Mouse (Mus musculus) spleen, postnatal 36 days (tissue): ENCODE data around the gene Dglucy.
A peak's percentile ranks its signal among the peaks of the same experiment; 100 is the strongest.
"Not testable (repeated sequence)": the region's sequence is repeated elsewhere in the genome, so short reads cannot be mapped to it uniquely, and the experiment has no call there.

Experiments
- DNase-seq, 2 experiments: peaks; one replicate each; pipeline ENCODE4 v3.0.0; 2022; ENCODE audit warnings: low spot score in 2 of 2, mixed read lengths in 1 of 2

Gene Dglucy

DNA sequence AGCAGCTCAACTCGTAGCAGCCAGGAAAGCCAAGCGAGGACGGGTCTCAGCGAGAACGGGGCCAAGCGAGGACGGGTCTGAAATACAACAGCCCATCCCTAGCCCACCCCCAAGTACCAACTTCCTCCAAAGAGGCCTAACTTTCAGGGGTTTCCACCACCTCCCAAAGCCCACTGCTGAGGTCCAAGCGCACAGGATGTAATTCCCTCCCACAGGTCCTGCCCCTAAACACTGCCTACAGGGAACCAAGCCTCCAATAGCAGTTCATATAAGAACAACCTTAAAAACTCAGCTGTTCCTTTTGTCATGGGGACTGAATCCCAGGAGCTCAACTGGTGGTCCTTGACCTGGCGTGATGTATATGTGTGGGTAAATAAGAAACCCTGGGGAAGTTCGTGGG is 1.6 kb downstream of the Dglucy start:
- DNase-seq = no peak

DNA sequence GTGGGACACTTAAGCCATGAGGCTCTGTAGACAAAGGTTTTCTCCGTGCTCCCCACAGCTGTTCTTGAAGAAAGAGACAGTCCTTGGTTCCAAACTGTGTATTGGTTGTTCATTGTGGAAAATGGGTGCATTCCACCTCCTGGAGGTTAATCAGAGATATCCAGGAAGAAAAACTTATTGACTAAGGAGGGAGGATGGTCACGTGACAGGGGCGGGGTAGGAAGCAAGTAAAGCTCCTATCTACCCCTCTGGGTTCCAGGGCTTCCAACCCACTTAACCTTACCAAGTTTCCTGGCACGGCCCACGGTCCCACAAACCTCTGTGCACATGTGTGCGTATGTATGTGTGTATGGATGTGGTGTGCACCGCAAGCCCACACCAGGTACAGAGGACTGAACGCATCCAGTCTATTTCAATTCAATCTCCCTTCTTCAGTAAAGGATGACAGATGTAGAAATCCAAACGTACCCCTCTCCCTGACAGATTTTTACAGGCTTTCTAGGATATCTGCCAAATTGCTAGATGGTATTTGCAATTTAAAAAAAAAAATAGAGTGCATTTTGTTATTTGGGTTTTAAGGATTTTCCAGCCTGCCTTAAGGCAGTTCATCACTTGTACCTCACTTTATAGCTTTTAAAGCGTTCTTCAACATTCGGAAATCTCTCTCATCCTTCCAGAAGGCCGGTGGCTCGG is 2.7 kb downstream of the Dglucy start:
- no peak for DNase-seq

DNA sequence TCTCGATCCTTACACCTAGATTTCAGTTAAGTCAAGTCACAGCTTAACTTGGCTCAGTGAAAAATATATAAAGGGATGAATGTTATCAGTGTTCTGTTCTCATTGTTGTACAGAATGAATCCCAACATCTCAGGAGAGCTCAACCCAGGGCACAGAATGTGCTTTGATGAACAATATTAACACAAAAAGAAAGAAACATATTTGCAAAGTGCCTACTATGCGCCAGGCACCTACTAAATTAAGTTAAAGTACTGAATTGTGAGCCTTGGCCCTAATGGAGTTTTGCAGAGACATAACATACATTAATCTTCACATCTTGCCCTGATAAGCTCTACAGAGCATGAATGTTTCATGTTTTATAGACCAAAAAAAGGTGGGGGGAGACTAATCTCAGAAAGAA is 5.3 kb downstream of the Dglucy start:
- DNase-seq = no peak

DNA sequence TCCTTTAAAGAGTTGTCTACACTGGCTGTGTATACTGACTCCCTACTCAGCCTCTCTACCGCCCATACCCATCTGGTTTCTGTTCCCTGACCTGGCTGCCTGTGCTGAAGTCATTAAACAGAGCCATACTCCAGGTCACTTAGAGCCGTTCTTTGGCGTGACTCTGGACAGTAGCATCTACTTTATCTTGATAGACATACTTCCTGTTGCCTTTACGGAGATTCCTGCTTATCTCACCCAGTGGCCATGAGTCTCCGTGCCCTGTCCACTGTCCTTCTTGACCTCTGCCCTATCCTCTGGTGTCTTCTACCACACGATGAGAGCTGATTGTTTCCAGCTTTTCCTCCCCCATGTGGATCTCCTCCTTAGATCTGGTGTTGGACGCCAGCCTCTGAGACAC is 6.5 kb downstream of the Dglucy start:
- no peak for DNase-seq

DNA sequence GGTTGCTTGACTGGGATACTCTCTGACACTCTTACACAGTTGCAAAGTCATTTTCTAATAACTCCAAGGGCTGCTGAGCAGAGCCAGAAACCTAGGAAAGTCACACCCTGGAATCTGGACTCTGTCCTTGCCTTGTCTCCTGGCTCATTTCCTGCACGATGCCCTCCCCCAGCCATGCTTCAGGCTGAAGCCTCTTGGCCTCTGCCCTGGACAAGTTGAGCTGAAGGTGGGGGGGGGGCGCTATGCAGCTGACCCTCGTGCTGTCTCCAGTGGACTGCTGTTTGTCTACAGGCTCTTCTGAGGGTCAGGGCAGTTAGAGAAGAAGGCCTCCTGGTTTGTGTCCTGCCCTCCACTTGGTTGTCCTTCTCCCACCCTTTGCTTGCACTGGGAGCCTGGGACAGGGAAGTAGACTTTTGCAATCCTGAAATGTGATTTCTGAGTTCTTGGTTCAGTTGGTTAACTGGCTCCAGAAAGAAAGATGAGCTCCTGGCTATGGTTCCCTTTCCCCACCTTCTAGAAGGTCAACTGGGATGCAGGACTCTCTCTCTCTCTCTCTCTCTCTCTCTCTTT is 11.2 kb downstream of the Dglucy start:
- DNase-seq = no peak

DNA sequence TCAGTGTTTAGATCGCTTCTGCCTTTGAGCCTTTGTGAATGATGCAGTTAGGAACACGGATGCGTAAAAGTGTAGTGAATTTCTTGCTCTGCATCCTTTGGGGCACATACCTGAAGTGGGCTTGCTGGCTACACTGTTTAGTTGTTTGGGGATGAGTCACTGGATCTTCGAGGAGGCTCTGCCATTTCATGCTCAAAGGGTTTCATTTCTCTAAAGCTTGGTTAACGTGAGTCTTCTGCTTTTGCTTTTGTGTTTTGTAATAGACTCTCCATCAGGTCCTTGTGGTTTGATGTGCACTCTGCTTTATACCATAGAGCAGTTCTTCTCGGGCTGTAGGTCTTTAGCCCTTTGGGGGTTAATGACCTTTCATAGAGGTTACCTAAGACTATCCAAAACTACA is 12.6 kb downstream of the Dglucy start:
- DNase-seq = no peak

DNA sequence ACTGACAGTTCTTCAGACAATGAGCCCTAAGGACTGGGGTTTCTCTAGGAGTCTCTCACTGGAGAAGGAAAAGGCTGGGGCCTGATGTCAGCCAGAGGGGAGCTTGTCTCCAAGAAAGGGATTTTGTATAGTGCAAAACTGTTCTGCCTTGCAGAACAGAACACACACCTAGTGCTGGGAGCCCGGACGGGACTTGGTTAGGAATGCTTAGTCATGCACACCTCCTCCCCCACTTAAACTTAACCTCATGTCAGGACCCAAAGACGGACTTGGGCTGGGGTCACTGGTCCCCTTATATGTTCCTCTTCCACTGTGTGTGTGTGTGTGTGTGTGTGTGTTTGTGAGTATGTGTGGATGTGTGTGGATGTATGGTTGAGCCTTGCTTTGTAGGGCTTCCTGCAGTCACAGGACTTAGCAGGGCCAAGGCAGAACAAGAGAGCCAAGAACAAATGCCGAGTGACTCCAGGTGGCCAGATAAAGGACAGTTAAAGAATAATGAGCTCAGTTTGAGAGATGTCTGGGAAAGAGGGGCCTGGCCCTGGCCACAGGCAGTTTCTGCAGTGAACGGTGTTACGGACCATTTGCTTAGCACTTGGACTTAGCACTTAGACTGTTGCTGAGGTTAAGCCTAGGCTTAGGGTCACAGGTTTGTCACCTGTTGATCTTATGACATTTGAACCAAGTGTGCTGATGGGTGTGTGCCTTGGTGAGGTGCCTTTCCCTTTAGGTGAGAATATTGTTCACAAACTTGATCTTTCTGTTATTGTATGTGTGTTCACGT is 15.8 kb downstream of the Dglucy start:
- no peak for DNase-seq

DNA sequence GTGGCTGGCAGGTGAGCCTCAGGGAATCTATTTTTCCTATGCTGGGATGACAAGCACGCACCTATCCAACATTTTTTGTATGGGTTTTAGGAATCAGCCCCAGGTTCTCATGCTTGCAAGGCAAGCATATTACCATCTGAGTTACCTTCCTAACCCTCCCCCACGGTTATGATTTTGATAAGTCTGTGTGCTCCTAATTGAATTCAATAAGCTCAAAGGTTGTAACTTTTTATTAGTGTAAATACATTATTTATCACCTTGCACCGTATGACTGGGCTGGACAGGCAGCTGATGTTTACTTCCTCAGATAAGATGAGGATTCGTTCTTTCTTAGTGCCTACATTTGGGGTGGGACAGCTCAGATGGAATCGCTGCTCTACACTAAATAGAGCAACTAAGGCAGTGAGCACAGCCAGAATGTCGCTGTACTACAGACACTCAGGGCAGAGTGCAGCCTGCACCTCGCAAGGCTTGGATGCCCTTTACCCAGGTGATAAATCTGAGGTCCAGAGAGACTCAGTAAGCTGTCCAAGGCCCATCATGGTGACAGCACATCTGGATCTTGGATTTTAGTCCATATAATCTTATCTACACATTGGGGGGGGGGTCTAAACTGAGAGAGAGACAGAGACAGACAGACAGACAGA is 16.7 kb downstream of the Dglucy start:
- DNase-seq = no peak

DNA sequence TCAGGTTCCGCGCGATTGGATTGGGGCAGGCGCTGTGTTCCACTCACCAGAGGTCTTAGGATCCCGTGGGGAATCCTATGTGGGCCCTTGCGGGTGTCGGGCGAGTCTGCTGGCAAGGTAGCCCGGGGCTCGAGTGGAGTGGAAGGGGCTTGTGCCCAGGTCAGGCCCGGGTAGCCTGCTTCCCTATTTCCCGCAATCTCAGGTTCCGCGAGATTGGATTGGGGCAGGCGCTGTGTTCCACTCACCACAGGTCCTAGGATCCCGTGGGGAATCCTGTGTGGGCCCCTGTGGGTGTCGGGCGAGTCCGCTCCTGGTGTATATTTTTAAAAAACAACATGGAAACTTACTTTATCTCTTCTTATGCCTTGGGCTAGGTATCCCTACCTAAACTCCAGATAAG is 24.5 kb downstream of the Dglucy start:
- DNase-seq = not testable (repeated sequence)

DNA sequence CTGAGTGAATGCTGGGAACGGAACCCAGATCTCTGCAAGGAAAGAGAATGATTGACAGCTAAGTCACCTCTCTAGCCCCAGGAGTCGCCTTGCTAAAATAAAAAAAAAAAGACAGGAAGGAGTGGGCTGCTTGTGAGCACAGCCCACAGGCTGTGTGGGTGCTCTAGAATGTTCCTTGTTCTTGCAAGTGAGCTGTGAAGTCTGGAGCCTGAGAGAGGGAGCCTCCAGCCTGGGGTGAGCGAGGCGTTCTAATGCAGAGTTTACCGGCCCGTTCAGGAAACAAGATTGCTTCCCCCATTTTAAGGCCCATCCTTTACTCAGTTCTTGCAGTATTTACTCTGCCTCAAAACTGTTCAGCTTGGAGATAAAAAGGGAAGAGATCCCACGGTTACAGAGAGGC is 28.4 kb downstream of the Dglucy start:
- no peak for DNase-seq

DNA sequence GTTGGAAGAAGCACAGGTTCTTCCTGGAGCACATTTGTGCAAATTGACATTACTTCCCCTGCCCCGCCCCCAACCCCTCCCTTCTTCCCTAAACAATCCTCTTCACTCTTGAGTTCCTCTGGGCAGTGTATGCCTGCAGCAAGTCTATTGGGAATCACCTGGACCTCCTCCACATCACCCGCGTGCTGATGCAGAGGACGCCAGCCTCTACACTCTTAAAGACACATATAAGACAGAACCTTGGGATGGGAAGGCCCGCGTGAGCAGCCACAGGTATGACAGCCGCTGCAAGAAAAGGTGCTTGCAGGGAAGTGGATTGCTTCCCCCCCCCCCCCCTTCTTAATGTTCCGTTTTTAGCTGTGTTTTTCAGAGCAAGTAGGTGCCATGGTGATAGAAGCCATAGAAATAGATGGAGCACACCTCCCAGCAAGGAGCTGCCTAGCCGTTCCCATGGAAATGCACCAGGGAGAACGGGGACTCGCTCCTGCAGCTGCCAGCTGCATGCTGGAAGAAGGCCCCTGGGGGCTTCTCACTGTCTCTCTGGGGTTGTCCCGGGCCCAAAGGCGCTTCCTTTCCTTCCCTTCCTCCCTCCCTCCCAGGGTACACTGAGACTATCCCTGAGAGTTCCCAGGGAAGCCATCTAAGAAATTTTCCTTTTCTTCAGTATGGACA is 29.9 kb downstream of the Dglucy start:
- no peak for DNase-seq

DNA sequence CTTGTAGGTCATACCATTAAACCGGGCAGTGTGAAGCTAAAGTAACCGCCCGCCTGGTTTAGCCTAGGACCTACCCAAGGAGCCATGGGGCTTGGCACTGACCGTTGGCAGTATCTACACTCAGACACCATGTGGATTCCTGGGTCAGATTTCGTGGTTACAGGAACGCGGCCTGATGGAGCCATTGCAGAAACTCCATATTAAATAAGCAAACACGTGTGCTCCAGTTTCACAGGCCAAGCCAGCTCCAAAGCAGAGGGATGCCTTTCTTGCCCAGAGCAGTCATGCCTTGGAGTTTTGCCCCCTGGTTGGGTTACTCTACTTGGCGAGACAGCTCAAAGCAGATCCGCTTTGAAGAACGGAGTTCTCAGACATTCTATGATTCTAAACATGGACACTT is 31.7 kb downstream of the Dglucy start:
- DNase-seq = no peak

DNA sequence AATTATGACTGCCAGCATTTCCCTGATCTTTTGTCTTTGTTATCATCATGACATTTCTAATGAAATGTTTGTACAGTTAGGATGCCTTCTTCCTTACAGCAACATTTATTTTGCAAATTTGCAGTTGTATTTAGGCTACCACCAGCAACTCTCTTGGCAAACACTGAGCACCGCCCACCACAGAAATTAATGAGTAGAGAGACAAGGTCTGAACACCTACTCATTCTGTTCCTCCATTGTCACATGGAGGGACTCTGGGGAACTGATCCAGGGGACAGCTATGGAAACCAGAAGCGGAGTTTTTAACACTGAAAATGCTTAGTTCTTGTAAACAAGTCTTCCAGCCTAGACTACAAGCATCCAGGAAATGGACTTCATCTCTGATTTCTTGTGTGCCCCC is 35.0 kb downstream of the Dglucy start:
- no peak for DNase-seq

DNA sequence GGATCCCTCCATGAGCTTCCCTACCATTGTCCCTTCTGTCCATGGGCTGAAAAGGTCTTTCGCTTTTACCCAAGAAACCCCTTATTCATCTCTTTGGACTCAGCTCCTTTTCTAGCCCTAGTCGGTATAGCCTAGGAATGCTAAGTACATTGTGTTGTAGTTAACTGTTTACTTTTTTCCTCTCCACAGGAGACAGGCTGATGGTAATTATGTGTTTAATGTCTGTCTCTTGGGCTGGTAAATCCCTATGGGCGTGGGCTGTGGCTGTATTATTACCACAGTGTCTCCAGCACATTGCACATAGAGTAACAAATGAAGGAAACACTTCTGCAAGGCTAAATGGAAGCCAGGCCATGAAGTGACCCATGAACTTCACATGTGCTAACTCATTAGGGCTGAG is 35.8 kb downstream of the Dglucy start:
- DNase-seq = no peak

DNA sequence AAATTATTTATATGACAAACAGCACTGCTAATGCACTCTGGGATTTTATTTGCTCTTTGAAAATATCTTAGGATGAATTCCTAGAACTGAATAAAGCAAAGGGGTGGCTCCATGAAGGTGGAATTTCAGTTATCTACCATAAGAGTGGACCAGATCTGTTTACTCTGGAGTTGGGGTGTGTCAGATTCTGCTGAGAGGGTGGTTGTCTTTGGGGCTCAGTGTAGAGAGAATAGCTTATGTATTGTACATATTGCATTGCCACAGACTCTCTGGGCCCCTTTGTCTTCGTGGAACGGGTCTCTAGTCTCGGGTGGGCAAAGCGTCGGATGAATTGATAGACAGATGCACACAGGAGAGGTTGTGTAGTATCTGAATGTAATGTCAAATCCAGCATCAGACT is 38.0 kb downstream of the Dglucy start:
- no peak for DNase-seq

DNA sequence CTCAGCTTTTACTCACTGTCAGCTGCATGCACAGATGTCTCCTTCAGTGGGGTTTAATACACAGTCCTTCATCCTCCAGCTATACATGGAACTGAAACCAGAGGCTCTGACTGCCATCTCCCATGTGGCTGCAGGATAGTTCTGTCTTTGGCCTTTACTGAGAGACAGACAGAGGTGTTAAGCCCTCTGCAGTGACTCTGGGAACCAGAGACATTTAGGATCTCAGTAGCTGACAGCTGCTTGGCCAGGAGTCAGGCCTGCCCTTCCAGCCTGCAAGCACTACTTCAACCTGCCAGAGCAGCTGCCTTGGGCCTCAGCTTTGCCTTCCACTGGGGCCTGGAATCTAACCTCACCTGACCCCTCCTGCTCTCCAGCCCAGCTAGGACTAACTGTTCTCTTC is 41.1 kb downstream of the Dglucy start:
- DNase-seq = no peak

DNA sequence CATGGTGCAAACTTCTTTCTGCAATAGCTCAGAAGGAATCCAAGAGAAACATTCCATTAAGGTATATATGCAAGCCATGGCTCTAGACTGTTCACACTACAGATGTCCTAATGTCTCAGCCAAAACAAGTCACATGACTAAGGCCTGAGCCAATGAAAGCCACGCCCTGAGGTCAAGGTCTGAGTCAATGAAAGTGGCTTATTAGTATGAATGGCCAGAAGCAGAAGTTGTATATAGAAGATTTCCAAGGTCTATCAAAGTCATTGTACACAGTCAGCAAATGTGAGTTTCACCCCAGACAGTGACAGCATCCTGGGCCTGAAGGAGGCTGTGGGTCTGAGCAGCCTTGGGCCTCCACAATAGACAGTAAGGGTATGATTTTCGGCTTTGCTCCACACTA is 52.2 kb downstream of the Dglucy start:
- DNase-seq = no peak

DNA sequence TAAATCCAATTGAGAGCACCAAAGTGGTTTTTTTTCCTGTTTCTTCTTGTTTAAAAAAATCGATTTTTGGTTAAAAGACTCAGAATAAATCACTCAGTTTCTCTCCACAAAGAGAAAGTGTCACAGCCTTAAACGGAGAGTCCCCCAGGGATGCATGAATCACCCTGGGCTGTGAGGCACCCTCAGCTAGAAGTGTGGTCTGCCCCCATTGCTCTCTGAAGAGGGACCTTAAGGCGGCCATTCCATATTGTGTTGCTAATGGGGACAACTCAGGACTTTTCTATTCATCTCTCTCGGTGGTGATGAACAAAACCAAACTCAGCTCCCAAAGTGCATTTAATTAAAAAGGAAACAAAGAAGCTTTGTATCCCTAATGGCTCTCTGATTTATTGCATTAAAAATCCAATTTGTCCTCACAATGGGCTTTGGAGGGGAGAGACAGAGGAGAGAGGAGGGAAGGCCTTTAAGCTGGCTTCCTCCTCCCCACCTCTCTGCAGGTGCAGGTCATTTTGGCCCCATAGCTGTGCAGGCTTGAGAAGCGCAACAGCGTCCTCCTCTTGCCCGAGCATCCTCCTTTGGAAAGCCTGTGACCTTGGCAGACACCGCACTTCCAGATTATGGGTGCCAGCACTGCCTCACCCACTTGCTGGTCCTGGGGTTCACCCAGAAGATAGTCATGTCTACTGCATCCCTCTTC is 52.9 kb downstream of the Dglucy start:
- DNase-seq = no peak

DNA sequence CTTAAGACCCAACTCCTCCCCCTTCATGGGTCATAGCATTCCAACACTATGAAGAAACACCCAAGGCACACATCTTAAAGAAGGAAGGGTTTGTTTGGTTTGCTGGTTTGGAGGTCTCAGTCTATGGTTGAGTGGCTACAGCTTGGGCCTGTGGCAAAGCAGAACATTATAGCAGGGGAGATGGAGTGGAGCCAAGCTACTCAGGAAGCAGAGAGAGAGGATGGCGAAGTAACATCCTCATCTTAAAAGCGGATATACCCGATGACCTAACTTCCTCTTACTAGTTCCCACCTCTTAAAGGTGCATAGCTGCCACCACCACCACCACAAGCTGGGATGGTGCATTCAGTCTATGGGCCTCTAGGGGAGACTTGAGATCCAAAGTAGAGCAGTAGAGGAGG is 58.4 kb downstream of the Dglucy start:
- DNase-seq = peak; percentile 51

DNA sequence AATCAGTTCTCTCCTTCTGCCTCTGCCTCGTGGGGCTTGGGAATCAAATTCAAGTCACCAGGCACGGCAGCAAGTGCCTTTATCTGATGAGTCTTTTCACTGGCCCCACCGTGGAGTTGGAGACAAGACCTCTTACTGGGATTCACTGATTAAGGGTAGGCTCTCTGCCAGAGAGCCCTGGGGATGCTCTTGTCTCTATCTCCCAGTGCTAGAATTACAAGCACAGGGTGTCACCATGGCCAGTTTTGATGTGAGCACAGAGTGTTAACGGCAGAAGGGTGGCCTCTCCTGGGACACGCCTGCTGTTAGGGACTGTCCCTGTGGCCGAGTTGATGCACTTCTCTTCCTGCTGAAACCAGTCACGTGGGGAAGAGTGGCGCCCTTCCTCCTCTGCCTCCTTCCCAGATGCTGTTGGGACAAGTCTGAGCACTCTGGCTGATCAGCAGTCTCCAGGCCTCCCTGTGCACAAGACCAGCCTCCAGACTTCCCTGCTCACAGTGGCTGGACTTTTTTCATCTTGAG is 60.3 kb downstream of the Dglucy start:
- peak; percentile 68 to 74 for DNase-seq

DNA sequence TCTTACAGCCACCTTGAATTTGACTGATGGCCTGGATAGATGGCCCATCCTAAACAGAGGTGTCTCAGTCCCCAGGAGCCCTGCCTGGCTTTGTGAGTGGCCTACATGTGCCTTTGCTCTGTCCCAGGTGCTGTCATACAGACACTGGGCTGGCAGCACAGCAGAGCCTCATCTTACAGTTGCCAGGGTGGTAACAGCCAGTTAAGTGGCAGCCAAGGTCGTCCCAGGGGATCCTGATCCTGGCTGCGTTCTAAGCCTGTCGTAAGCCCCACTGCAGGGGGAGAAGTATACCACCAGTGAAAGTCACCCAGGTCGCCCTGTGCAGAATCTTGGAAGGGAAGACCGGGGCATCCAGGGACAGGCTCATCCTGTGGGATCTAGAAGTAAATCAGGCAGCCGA is 61.1 kb downstream of the Dglucy start:
- DNase-seq = no peak
